Mouse (Mus musculus) kidney, adult 2 months (tissue): Measurements from ENCODE around the gene Pxk. TPM values are rescaled to one million over a fixed set of nuclear protein-coding genes. Genes with fewer than 3 reads are reported as not detected.
A peak's percentile ranks its signal among the peaks of the same experiment; 100 is the strongest.

Source experiments
- DNase-seq: peaks from one replicate; pipeline ENCODE4 v3.0.0; 2021
- H3K27ac ChIP-seq: fragments of 200-500 bp; 2 replicates; pipeline ENCODE4 v1.5.1; 2012; ENCODE audit warnings: low read depth, low read length, control low read depth, inconsistent platforms; ENCODE audit not compliant: insufficient read depth
- H3K27me3 ChIP-seq: fragments of 200-500 bp; replicated peaks from 2 replicates; pipeline ENCODE4 v1.6.1; 2012; ENCODE audit warnings: mild to moderate bottlenecking, moderate library complexity, low read length, inconsistent platforms; ENCODE audit not compliant: control insufficient read depth, insufficient read depth
- H3K36me3 ChIP-seq: fragments of 200-500 bp; 2 replicates; pipeline ENCODE4 v1.6.1; 2012; ENCODE audit warnings: mild to moderate bottlenecking, moderate library complexity, low read length, inconsistent platforms; ENCODE audit not compliant: control insufficient read depth, insufficient read depth
- H3K4me1 ChIP-seq: fragments of 200-500 bp; 2 replicates; pipeline ENCODE4 v1.6.1; 2011; ENCODE audit warnings: low read length; ENCODE audit not compliant: control insufficient read depth, insufficient read depth
- H3K4me3 ChIP-seq: fragments of 200-500 bp; 2 replicates; pipeline ENCODE4 v1.5.1; 2011; ENCODE audit warnings: mild to moderate bottlenecking, low read depth, low read length, control low read depth; ENCODE audit not compliant: insufficient read depth
- CTCF ChIP-seq: fragments of 200-500 bp; conservative IDR thresholded peaks from 2 replicates; pipeline ENCODE4 v1.5.1; 2011; ENCODE audit warnings: low read depth, mild to moderate bottlenecking, control low read depth, low read length, moderate library complexity, mixed read lengths; ENCODE audit not compliant: insufficient read depth, insufficient read length
- POLR2A ChIP-seq: fragments of 200-500 bp; IDR thresholded peaks from one replicate; pipeline ENCODE4 v1.6.1; 2011; ENCODE audit warnings: low read depth, low read length, control low read depth
- WGBS: fragments of 180-500 bp; shearing (Covaris S2); methylation state at CpG from one replicate; pipeline ENCODE4 v1.1.7; 2018; 5-methylcytosine and 5-hydroxymethylcytosine counted together
- polyA plus RNA-seq: library from polyadenylated mRNA; depleted of rRNA; stranded (reverse); fragments of >200 nt; gene quantifications from 2 replicates; pipeline ENCODE4 v1.2.3, GENCODE M21; 2012; rRNA removed

Pxk gene
- polyA plus RNA-seq, 1 experiment = 42.9 TPM

DNA sequence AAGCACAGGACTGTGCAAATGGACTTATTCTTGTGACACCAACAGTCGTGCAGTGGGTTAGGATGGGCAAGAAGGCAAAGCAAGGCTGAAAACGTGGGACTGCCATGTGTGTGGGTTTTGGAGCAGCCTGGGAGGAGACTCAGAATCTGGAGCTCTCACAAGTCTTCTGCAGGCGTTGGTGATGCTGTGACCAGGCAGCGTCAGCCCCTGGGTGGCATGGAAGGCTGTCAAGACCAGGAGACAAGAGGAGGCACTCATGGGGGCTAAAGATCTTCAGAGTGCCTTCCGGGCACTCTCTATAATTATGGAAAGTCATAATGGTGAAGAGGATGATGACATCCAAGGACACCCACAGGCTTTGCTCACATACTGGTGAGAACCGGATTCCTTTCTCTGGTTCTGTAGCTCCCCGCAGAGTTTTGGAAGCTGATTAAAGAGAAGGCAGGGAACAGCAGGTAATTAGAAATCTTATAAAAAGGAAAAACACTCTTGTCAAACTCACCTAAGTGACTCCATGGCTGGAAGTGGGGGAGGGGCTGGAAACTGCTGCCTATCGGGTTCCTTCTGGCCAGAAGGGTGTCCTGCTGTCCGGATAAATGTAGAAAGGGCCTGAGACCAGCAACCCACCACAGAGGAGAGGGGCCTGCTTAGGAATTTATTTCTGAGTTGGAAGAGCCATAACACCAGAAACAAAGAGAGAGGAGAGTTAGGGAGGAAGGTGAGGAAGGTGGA lies 108.3 kb downstream of the Pxk start:
- WGBS = 67% methylated on average over 9 of the region's 9 CpGs
- no peaks in the 10 kb centered on the region for H3K36me3 ChIP-seq
- TF ChIP-seq POLR2A (no peak), CTCF (no peak)

DNA sequence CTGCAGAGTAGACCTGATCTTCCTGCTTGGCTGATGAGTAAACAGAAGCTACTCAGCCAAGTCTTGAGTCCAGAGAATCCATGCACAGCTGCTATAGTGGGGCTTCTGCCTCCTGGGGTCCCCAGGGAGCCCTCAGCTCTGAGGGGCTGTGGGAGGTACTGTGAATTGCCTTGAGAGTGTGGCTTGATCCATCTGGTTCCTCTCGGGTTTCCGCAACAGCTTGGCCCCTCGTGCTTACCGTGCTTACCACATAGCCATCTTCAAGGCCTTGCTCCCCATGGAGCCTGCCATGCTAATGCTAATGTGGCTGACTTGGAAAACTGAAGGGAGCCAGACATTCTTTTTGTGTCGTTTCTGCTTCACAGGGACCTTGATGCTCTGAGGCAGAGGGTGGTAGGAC lies 109.1 kb downstream of the Pxk start:
- Histone ChIP-seq H3K27me3 (no peaks in the 10 kb centered on the region), H3K36me3 (no peaks in the 10 kb centered on the region), H3K4me3 (no peak overlapping the region), H3K4me1 (no peaks in the 10 kb centered on the region), H3K27ac (no peak overlapping the region)
- DNase-seq = no peak
- WGBS = 52% methylated on average over 5 of the region's 5 CpGs
- TF ChIP-seq POLR2A (no peak), CTCF (no peak)

More for the DNA sequence above, 108.3 kb downstream of the Pxk start:
- no peak overlapping the region for H3K27ac ChIP-seq
- H3K27me3 ChIP-seq = no peaks in the 10 kb centered on the region
- H3K4me3 ChIP-seq = no peak overlapping the region
- H3K4me1 ChIP-seq = no peaks in the 10 kb centered on the region
- DNase-seq = no peak

DNA sequence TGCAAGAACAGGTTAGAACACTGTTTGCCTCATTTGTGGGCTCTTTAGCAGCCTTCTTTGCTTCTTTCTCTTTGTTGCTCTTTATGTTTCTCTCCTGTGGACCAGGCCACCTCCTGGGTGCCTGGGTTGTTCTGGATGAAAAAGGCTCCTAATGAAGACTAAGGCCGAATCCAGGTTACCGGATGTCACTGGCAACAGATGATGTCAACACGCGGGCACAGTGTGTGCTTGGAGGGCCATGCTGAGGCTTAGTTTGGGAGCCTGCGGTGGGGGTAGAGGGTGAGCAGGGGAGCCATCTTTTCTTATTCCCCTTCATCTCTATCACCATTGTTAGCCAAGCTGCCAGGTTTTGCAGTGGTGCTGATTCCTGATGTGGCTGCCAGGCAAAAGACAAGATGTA lies 109.5 kb downstream of the Pxk start:
- Histone ChIP-seq H3K4me1 (no peaks in the 10 kb centered on the region), H3K4me3 (no peak overlapping the region), H3K36me3 (no peaks in the 10 kb centered on the region), H3K27me3 (no peaks in the 10 kb centered on the region), H3K27ac (no peak overlapping the region)
- DNase-seq = no peak
- WGBS = 87% methylated on average over 5 of the region's 5 CpGs
- no peak for TF ChIP-seq POLR2A
- no peak for TF ChIP-seq CTCF

DNA sequence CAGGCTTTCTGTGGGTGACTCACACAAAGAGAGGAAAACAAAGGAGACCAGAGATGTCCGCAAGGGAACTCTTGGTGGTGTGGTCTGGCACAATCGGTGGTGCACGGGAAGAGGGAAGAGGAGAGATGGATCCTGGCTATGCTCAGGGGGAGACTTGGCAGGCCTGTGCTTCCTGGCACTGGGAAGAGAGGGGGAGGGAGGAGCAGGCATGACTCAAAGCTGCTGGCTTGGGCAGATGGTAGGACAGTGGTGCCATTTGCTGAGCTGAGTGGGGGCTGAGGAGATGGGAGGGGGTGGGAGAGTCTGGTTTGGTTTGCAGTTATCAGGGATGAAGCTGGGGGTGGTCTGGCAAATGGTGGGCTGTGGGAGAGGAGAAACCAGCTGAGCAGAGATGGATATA lies 110.9 kb downstream of the Pxk start:
- 86% methylated on average over 3 of the region's 3 CpGs for WGBS
- Histone ChIP-seq H3K4me1 (no peaks in the 10 kb centered on the region; the same call in 1 of the 2 replicates), H3K36me3 (no peaks in the 10 kb centered on the region), H3K27ac (no peak overlapping the region), H3K4me3 (no peak overlapping the region), H3K27me3 (no peaks in the 10 kb centered on the region)
- TF ChIP-seq POLR2A = no peak
- TF ChIP-seq CTCF = no peak
- DNase-seq = no peak

DNA sequence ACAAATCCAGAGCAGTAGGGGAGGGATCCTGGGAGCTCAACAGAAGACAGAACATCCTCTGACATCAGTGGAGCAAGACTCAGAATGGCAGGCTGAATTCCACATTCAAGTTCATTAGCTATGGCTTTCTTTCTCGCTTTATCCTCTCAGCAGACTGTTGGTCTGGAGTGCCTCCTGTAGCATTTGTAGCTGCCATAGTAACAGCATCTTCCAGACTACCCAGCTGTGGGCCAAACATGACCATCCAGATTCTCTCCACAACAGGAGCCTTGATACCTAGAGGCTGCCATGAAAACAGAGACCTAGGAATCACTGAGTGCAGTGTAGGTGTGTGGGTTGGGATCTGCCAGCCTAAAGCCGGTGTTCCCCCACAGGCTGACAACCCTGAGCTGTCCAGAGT lies 111.9 kb downstream of the Pxk start:
- Histone ChIP-seq H3K4me3 (no peak overlapping the region), H3K36me3 (no peaks in the 10 kb centered on the region), H3K27ac (no peak overlapping the region), H3K4me1 (no peaks in the 10 kb centered on the region; the same call in 1 of the 2 replicates), H3K27me3 (no peaks in the 10 kb centered on the region)
- DNase-seq = no peak
- TF ChIP-seq CTCF = no peak
- TF ChIP-seq POLR2A = no peak
- WGBS = 98% methylated on average over 2 of the region's 2 CpGs

- H3K36me3 ChIP-seq = no peaks in the 10 kb centered on the region
- no peak overlapping the region for H3K4me3 ChIP-seq
- TF ChIP-seq POLR2A (no peak), CTCF (no peak)
- WGBS = 83% methylated on average over 2 of the region's 2 CpGs
- no peak overlapping the region for H3K27ac ChIP-seq
- peaks cover 13% of the 10 kb centered on the region for H3K4me1 ChIP-seq
- no peak for DNase-seq
- H3K27me3 ChIP-seq = no peaks in the 10 kb centered on the region
Measured at GRCm38 (mm10) chr14:8212996-8213395, 115.0 kb downstream of the Pxk start.

- peak within 1 kb of the TSS; percentile 73 for H3K4me3 ChIP-seq
- DNase-seq = peak; percentile 99
- TF ChIP-seq CTCF (peak; percentile 56; the same call in 1 of the 2 replicates), POLR2A (peak; percentile 25)
- peaks cover 21% of the 10 kb centered on the region for H3K4me1 ChIP-seq
- H3K27me3 ChIP-seq = no peaks in the 10 kb centered on the region
- H3K36me3 ChIP-seq = no peaks in the 10 kb centered on the region
- peak within 1 kb of the TSS; percentile 85 for H3K27ac ChIP-seq
- under 1% methylated on average over 43 of the region's 49 CpGs for WGBS
Measured at GRCm38 (mm10) chr14:8213803-8214224, 115.8 kb downstream of the Pxk start, which contains the start of gene Kctd6. Gene Kctd6, plus strand, starts transcription at chr14:8214140.

Other genes with a start within 250 kb of the Pxk start
- not detected in 2 replicates for gene Gm45521, start 140.9 kb upstream of the Pxk start, polyA plus RNA-seq
- 0.37 and 3.0 TPM in 2 replicates for gene Dnase1l3, start 103.6 kb upstream of the Pxk start, polyA plus RNA-seq
- gene Abhd6, start 95.3 kb upstream of the Pxk start, polyA plus RNA-seq = 37.4 and 38.9 TPM in 2 replicates
- gene Rpp14, start 17.8 kb upstream of the Pxk start, polyA plus RNA-seq = 9.0 and 13.8 TPM in 2 replicates
- 100 and 134 TPM in 2 replicates for gene Pdhb, start 74.8 kb downstream of the Pxk start, polyA plus RNA-seq
- gene Kctd6, start 115.9 kb downstream of the Pxk start, polyA plus RNA-seq = 16.2 and 17.2 TPM in 2 replicates
- 190 and 252 TPM in 2 replicates for gene Acox2, start 161.1 kb downstream of the Pxk start, polyA plus RNA-seq
- gene Fam107a, start 219.8 kb downstream of the Pxk start, polyA plus RNA-seq = 119 and 151 TPM in 2 replicates